Mouse (Mus musculus) hindbrain, embryonic 11.5 days (tissue): ENCODE data around the gene Oosp2. TPM values are rescaled to one million over a fixed set of nuclear protein-coding genes. Genes with fewer than 3 reads are reported as not detected.

ENCODE experiments used
- ATAC-seq: fragments of 200-750 bp; cut with Nextera tagmentation; 2 replicates; pipeline ENCODE4 v1.8.0; 2017; ENCODE audit warnings: mild to moderate bottlenecking, moderate TSS enrichment, moderate library complexity; ENCODE audit not compliant: low FRiP score
- DNase-seq: peaks from one replicate; pipeline ENCODE4 v3.0.0-alpha.2; 2015; ENCODE audit warnings: low spot score
- H3K27ac ChIP-seq: fragments of 300-500 bp; sonication (generic); 2 replicates; pipeline ENCODE4 v1.5.1; 2014; ENCODE audit warnings: mild to moderate bottlenecking, low read depth, low read length
- H3K27me3 ChIP-seq: fragments of 300-500 bp; sonication (generic); 2 replicates; pipeline ENCODE4 v1.6.1; 2014; ENCODE audit warnings: mild to moderate bottlenecking, low read length, moderate library complexity, mixed read lengths; ENCODE audit not compliant: control insufficient read depth, insufficient read depth
- H3K36me3 ChIP-seq: fragments of 300-500 bp; sonication (generic); 2 replicates; pipeline ENCODE4 v1.6.1; 2014; ENCODE audit warnings: mild to moderate bottlenecking, low read length, moderate library complexity, mixed read lengths; ENCODE audit not compliant: control insufficient read depth, insufficient read depth
- H3K4me1 ChIP-seq: fragments of 300-500 bp; sonication (generic); replicated peaks from 2 replicates; pipeline ENCODE4 v1.6.1; 2014; ENCODE audit warnings: low read length, mixed read lengths; ENCODE audit not compliant: control insufficient read depth, insufficient read depth
- H3K4me2 ChIP-seq: fragments of 300-500 bp; sonication (generic); replicated peaks from 2 replicates; pipeline ENCODE4 v1.6.1; 2014; ENCODE audit warnings: mild to moderate bottlenecking, low read depth, low read length
- H3K4me3 ChIP-seq: fragments of 300-500 bp; sonication (generic); 2 replicates; pipeline ENCODE4 v1.5.1; 2014; ENCODE audit warnings: low read depth, low read length
- H3K9ac ChIP-seq: fragments of 300-500 bp; sonication (generic); 2 replicates; pipeline ENCODE4 v1.6.1; 2014; ENCODE audit warnings: low read depth, low read length
- H3K9me3 ChIP-seq: fragments of 300-500 bp; sonication (generic); 2 replicates; pipeline ENCODE4 v1.6.1; 2016; ENCODE audit warnings: low read length; ENCODE audit not compliant: control insufficient read depth
- WGBS: fragments of 180-500 bp; shearing (Covaris S2); extraction: QIAGEN DNeasy Blood & Tissue Kit; methylation state at CpG from one replicate; pipeline ENCODE4 v1.1.7; 2014; 5-methylcytosine and 5-hydroxymethylcytosine counted together
- polyA plus RNA-seq: library from polyadenylated mRNA; unstranded; fragments of >200 nt; fragmentation: Nextera tagmentation; extraction: Ambion mirVana; gene quantifications from 2 replicates; pipeline ENCODE4 v1.2.1, GENCODE M21; 2014

Oosp2 gene
- polyA plus RNA-seq, result not detected in 2 replicates

GRCm38 (mm10) chr19:11660459-11660858 lies at the start of gene Oosp2:
TSS of gene Oosp2 (minus strand) at chr19:11660559.
- no peaks in the 10 kb centered on the region for H3K27me3 ChIP-seq
- H3K4me2 ChIP-seq, result no peak within 1 kb of the TSS
- no peaks in the 10 kb centered on the region for H3K9me3 ChIP-seq
- H3K36me3 ChIP-seq, result no peaks in the 10 kb centered on the region
- no peaks in the 10 kb centered on the region for H3K4me1 ChIP-seq
- no peak within 1 kb of the TSS for H3K9ac ChIP-seq
- no peak within 1 kb of the TSS for H3K4me3 ChIP-seq
- no peak for ATAC-seq
- no peak within 1 kb of the TSS for H3K27ac ChIP-seq
- DNase-seq, result no peak
- 93% methylated on average over 5 of the region's 5 CpGs for WGBS

DNA sequence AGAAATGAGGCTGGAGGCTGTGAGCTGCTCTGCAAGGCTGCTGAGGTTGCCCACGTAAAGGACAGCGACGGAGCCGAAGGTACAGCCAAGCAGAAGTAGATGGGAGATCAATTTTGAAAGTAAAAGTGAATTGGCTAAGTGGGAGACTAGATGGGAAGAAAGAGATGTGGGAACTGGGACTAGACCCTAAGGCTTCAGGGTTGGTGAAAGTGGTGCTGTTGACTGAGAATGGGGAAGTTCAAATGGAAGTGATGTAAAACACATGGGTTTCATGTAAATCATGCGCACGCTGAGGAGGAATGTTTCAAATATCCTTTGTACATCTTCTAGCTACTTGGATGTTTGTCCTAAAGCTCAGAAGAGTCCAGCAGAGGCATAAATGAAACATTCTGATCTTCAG lies 38.0 kb upstream of the Oosp2 start:
- no peak overlapping the region for H3K27ac ChIP-seq
- no peaks in the 10 kb centered on the region for H3K9me3 ChIP-seq
- no peak for ATAC-seq
- H3K4me2 ChIP-seq, result no peak overlapping the region
- 89% methylated on average over 6 of the region's 6 CpGs for WGBS
- H3K4me1 ChIP-seq, result no peaks in the 10 kb centered on the region
- no peak overlapping the region for H3K9ac ChIP-seq
- no peak overlapping the region for H3K4me3 ChIP-seq
- no peak for DNase-seq
- H3K27me3 ChIP-seq, result no peaks in the 10 kb centered on the region
- H3K36me3 ChIP-seq, result no peaks in the 10 kb centered on the region

- Histone ChIP-seq H3K9ac (no peak within 1 kb of the TSS), H3K4me3 (no peak within 1 kb of the TSS), H3K36me3 (no peaks in the 10 kb centered on the region), H3K27me3 (no peaks in the 10 kb centered on the region), H3K4me1 (no peaks in the 10 kb centered on the region), H3K9me3 (no peaks in the 10 kb centered on the region), H3K4me2 (no peak within 1 kb of the TSS), H3K27ac (no peak within 1 kb of the TSS)
- 84% methylated on average over 2 of the region's 2 CpGs for WGBS
- DNase-seq (no peak), ATAC-seq (no peak)
Measured at GRCm38 (mm10) chr19:11696755-11697154, 36.4 kb upstream of the Oosp2 start, which contains the start of gene Oosp3. TSS of gene Oosp3 (plus strand) at chr19:11697055.

DNA sequence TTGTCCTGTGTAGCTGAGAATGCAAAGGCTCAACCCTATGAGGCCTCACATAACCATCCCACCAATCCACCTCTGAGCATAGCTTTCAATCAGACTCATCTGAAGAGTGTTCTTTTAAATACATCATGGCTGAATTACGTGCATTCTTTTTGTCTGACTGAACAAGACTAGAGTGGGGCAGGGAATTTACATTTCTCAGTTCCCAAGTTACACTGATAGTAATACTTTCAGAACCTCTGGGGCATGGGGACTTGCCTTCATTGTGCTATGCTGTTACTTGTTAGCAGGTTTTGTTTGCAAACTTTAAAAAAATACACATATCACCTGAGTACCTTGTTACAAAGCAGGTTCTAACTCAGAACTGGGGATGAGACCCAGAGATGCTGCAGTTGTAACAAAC lies 31.1 kb upstream of the Oosp2 start:
- DNase-seq (no peak), ATAC-seq (no peak)
- Histone ChIP-seq H3K4me3 (no peak overlapping the region), H3K9ac (no peak overlapping the region), H3K4me1 (no peaks in the 10 kb centered on the region), H3K9me3 (no peaks in the 10 kb centered on the region), H3K27ac (no peak overlapping the region), H3K4me2 (no peak overlapping the region), H3K27me3 (no peaks in the 10 kb centered on the region), H3K36me3 (no peaks in the 10 kb centered on the region)
- WGBS, result 59% methylated on average over 1 of the region's 1 CpGs

- Histone ChIP-seq H3K9me3 (no peaks in the 10 kb centered on the region), H3K27me3 (no peaks in the 10 kb centered on the region), H3K27ac (no peak within 1 kb of the TSS), H3K36me3 (no peaks in the 10 kb centered on the region), H3K9ac (no peak within 1 kb of the TSS), H3K4me1 (no peaks in the 10 kb centered on the region), H3K4me2 (no peak within 1 kb of the TSS), H3K4me3 (no peak within 1 kb of the TSS)
- ATAC-seq (no peak), DNase-seq (no peak)
- WGBS, result 68% methylated on average over 5 of the region's 5 CpGs
Measured at GRCm38 (mm10) chr19:11690839-11691238, 30.5 kb upstream of the Oosp2 start, which contains the start of gene Oosp1. TSS of gene Oosp1 (minus strand) at chr19:11691150.

GRCm38 (mm10) chr19:11661562-11661961 lies 1.2 kb upstream of the Oosp2 start:
- no peak for ATAC-seq
- no peak overlapping the region for H3K9ac ChIP-seq
- no peaks in the 10 kb centered on the region for H3K36me3 ChIP-seq
- no peak overlapping the region for H3K27ac ChIP-seq
- no peak overlapping the region for H3K4me3 ChIP-seq
- H3K4me2 ChIP-seq, result no peak overlapping the region
- H3K27me3 ChIP-seq, result no peaks in the 10 kb centered on the region
- H3K9me3 ChIP-seq, result no peaks in the 10 kb centered on the region
- H3K4me1 ChIP-seq, result no peaks in the 10 kb centered on the region
- DNase-seq, result no peak

DNA sequence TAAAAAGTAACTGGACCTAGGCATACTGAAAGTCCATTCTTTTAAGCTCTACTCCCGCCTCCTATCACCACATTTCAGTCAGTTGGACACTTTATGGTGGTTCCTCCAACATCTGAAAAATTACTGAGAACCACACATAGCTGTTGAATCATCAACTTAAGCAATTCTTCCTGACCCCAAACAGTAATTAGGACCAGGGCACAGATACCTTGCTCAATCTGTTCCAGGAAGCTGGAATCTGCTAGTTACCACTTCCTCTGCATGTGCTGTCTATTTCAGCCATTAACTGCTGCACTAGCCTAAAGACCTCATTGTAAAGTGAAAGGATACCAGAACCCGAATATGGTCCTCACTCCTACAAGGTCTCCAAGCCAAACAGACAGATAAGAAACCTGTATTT lies 1.2 kb downstream of the Oosp2 start:
- Histone ChIP-seq H3K9ac (no peak overlapping the region), H3K27me3 (no peaks in the 10 kb centered on the region), H3K9me3 (no peaks in the 10 kb centered on the region), H3K4me2 (no peak overlapping the region), H3K4me1 (no peaks in the 10 kb centered on the region), H3K4me3 (no peak overlapping the region), H3K27ac (no peak overlapping the region), H3K36me3 (no peaks in the 10 kb centered on the region)
- 75% methylated on average over 2 of the region's 2 CpGs for WGBS
- DNase-seq, result no peak
- ATAC-seq, result no peak

GRCm38 (mm10) chr19:11649564-11649963 lies 10.8 kb downstream of the Oosp2 start:
- Histone ChIP-seq H3K27me3 (no peaks in the 10 kb centered on the region), H3K4me1 (no peaks in the 10 kb centered on the region), H3K9me3 (no peaks in the 10 kb centered on the region), H3K27ac (no peak overlapping the region), H3K36me3 (no peaks in the 10 kb centered on the region), H3K4me2 (no peak overlapping the region), H3K4me3 (no peak overlapping the region), H3K9ac (no peak overlapping the region)
- DNase-seq (no peak), ATAC-seq (no peak)
- WGBS, result 82% methylated on average over 4 of the region's 4 CpGs

- Histone ChIP-seq H3K4me3 (no peak overlapping the region), H3K36me3 (no peaks in the 10 kb centered on the region), H3K9me3 (no peaks in the 10 kb centered on the region), H3K9ac (no peak overlapping the region), H3K4me2 (no peak overlapping the region), H3K4me1 (no peaks in the 10 kb centered on the region), H3K27ac (no peak overlapping the region), H3K27me3 (no peaks in the 10 kb centered on the region)
- DNase-seq, result no peak
- WGBS, result 89% methylated on average over 3 of the region's 3 CpGs
- no peak for ATAC-seq
Measured at GRCm38 (mm10) chr19:11646166-11646565, 14.2 kb downstream of the Oosp2 start.
